Mouse (Mus musculus) hindbrain, postnatal 0 days (tissue): ENCODE measurements at regions not wholly inside any gene's neighbourhood (a gene's known extent, or its start where the extent isn't known, plus 50 kb on each side); places are given as distances from the start of the nearest gene placed in this dataset.
A peak's percentile ranks its signal among the peaks of the same experiment; 100 is the strongest.

Source experiments
- ATAC-seq: fragments of 200-750 bp; cut with Nextera tagmentation; 2 replicates; pipeline ENCODE4 v1.8.0; 2017; ENCODE audit warnings: mild to moderate bottlenecking, moderate TSS enrichment, moderate library complexity
- DNase-seq: peaks from one replicate; pipeline ENCODE4 v3.0.0-alpha.2; 2015; ENCODE audit warnings: low spot score
- H3K27ac ChIP-seq: fragments of 300-500 bp; sonication (generic); 2 replicates; pipeline ENCODE4 v1.5.1; 2014; ENCODE audit warnings: mild to moderate bottlenecking
- H3K27me3 ChIP-seq: fragments of 300-500 bp; sonication (generic); 2 replicates; pipeline ENCODE4 v1.6.1; 2014; ENCODE audit warnings: low read length, mixed read lengths; ENCODE audit not compliant: insufficient read depth
- H3K36me3 ChIP-seq: fragments of 300-500 bp; sonication (generic); 2 replicates; pipeline ENCODE4 v1.6.1; 2014; ENCODE audit warnings: low read length, mixed read lengths; ENCODE audit not compliant: insufficient read depth
- H3K4me1 ChIP-seq: fragments of 300-500 bp; sonication (generic); 2 replicates; pipeline ENCODE4 v1.6.1; 2014; ENCODE audit warnings: antibody characterized with exemption, low read length, mixed read lengths; ENCODE audit not compliant: insufficient read depth
- H3K4me2 ChIP-seq: fragments of 300-500 bp; sonication (generic); 2 replicates; pipeline ENCODE4 v1.6.1; 2014; ENCODE audit warnings: low read depth, mild to moderate bottlenecking, low read length, moderate library complexity, mixed read lengths
- H3K4me3 ChIP-seq: fragments of 300-500 bp; sonication (generic); 2 replicates; pipeline ENCODE4 v1.5.1; 2014; ENCODE audit warnings: low read length
- H3K9ac ChIP-seq: fragments of 300-500 bp; sonication (generic); replicated peaks from 2 replicates; pipeline ENCODE4 v1.6.1; 2014; ENCODE audit warnings: mild to moderate bottlenecking, low read length, moderate library complexity, mixed read lengths
- H3K9me3 ChIP-seq: fragments of 300-500 bp; sonication (generic); 2 replicates; pipeline ENCODE4 v1.6.1; 2016; ENCODE audit warnings: low read length, mixed read lengths
- CTCF ChIP-seq: IDR thresholded peaks from 2 replicates; pipeline ENCODE4 v1.5.1; 2016; ENCODE audit warnings: antibody characterized with exemption, control low read depth, low read depth
- WGBS: fragments of 180-500 bp; shearing (Covaris S2); extraction: QIAGEN DNeasy Blood & Tissue Kit; methylation state at CpG from one replicate; pipeline ENCODE4 v1.1.7; 2014; 5-methylcytosine and 5-hydroxymethylcytosine counted together

GRCm38 (mm10) chr10:9027070-9027807 lies 141.4 kb upstream of the Sash1 start:
- no peak for DNase-seq
- no peak for ATAC-seq
- 83% methylated on average over 12 of the region's 12 CpGs for WGBS

DNA sequence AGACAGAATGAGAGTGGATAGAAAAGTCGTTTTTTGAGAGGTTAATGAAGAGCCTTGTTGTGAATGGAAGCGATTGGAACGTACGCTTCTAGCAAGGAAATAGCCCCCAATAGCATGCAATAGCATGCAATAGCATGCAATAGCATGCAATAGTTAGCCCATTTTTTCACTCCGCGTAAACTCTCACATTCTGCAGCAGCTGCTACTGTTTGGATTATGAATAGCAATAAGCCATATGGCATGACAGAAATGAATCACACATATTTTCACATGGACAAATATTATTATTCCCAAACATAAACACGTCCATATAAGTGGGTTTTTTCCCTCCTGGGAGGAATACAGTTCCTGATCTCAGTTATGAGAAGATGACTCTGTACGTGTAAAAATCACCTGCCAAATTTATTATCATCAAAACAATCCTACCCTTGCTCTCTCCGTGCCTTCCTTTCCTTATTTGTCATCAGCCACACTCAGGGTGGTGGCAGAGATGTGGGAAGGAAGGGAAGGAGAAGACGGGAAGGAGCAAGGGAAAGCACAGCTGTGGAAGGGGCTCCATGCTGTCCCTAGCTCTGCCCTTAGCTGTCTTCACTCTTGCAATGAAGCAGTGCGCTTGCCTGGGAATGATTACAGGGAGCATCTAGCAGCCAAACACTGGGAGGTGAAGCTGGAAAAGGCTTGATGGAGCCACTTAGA lies 129.1 kb upstream of the Sash1 start:
- 73% methylated on average over 11 of the region's 11 CpGs for WGBS
- Histone ChIP-seq H3K4me2 (no peak overlapping the region), H3K27me3 (no peaks in the 10 kb centered on the region), H3K4me1 (peaks cover 4% of the 10 kb centered on the region; the same call in 1 of the 2 replicates), H3K36me3 (no peaks in the 10 kb centered on the region), H3K4me3 (no peak overlapping the region), H3K9me3 (no peaks in the 10 kb centered on the region), H3K9ac (no peak overlapping the region), H3K27ac (no peak overlapping the region)
- DNase-seq (peak; percentile 7), ATAC-seq (no peak)
- TF ChIP-seq CTCF: no peak

More at GRCm38 (mm10) chr10:9027070-9027807, 141.4 kb upstream of the Sash1 start:
- Histone ChIP-seq H3K36me3 (no peaks in the 10 kb centered on the region), H3K27me3 (no peaks in the 10 kb centered on the region), H3K4me1 (no peaks in the 10 kb centered on the region), H3K4me3 (no peak overlapping the region), H3K27ac (no peak overlapping the region), H3K9me3 (no peaks in the 10 kb centered on the region), H3K4me2 (no peak overlapping the region), H3K9ac (no peak overlapping the region)
- TF ChIP-seq CTCF: no peak

- Histone ChIP-seq H3K4me3 (no peak overlapping the region), H3K4me1 (peaks cover 4% of the 10 kb centered on the region; the same call in 1 of the 2 replicates), H3K9me3 (no peaks in the 10 kb centered on the region), H3K4me2 (no peak overlapping the region), H3K27ac (no peak overlapping the region), H3K9ac (no peak overlapping the region), H3K36me3 (no peaks in the 10 kb centered on the region), H3K27me3 (no peaks in the 10 kb centered on the region)
- TF ChIP-seq CTCF: no peak
- ATAC-seq: no peak
- no peak for DNase-seq
- 48% methylated on average over 3 of the region's 3 CpGs for WGBS
Measured at GRCm38 (mm10) chr10:9013549-9013925, 127.7 kb upstream of the Sash1 start.

DNA sequence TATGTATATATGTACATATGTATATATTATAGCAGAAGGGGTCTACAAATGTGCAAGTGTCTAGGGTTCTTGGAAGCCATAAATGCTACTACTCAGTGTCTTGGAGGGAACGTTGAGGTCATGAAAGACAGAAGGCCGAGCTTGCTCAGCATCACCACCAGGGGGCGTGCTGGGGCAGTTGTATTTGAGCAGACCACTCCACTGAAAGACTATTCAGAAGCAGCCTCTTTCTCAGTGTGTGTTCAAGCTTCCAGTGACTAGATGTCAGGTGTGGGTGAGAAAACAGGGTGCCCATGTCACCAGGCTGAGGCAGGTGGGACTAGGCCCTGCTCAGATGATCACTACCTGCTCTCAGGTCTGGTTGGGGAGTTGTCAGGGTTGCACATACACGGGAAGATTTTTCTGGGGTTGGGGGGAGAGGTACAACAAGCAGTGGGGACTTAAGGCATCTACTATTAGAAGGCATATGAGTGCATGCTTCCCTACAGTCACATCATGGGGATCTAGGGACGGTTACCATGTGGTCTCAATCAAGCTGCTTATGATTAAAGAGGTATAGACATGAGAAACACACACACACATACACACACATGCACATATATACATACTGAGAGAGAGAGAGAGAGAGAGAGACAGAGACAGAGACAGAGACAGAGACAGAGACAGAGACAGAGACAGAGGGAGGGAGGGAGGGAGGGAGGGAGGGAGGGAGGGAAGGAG lies 127.1 kb upstream of the Sash1 start:
- 33% methylated on average over 5 of the region's 5 CpGs for WGBS
- Histone ChIP-seq H3K9me3 (no peaks in the 10 kb centered on the region), H3K4me1 (peaks cover 4% of the 10 kb centered on the region; the same call in 1 of the 2 replicates)

DNA sequence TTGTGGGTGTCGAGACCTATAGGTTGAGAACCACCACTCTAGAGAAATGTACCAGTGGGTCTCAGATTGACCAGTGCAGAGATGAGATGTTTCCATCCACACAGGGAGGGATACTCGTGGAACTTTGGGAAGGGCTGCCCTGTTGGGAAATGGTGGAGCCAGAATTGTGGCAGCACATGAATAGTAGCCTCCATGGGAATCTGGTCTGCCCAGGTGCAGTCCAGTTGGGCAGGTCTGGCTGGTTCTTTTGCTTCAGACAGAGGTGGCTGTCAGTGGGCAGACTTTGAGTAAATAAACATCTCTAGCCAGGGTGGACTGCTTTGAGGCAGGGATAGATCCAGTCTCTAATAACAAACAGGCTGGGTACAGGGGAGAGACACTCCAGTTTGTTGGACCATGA lies 126.0 kb upstream of the Sash1 start:
- Histone ChIP-seq H3K36me3 (no peaks in the 10 kb centered on the region), H3K9me3 (no peaks in the 10 kb centered on the region), H3K4me3 (no peak overlapping the region), H3K4me2 (no peak overlapping the region), H3K4me1 (peaks cover 4% of the 10 kb centered on the region; the same call in 1 of the 2 replicates), H3K27me3 (no peaks in the 10 kb centered on the region), H3K9ac (no peak overlapping the region), H3K27ac (no peak overlapping the region)
- 75% methylated on average over 2 of the region's 2 CpGs for WGBS
- TF ChIP-seq CTCF: no peak
- DNase-seq (no peak), ATAC-seq (no peak)

More for the DNA sequence above, 127.1 kb upstream of the Sash1 start:
- no peak overlapping the region for H3K4me3 ChIP-seq
- no peak overlapping the region for H3K9ac ChIP-seq
- peak; percentile 91 for TF ChIP-seq CTCF
- no peak overlapping the region for H3K4me2 ChIP-seq
- H3K27me3 ChIP-seq: no peaks in the 10 kb centered on the region
- no peaks in the 10 kb centered on the region for H3K36me3 ChIP-seq
- ATAC-seq (peak; percentile 61; the same call in 1 of the 2 replicates), DNase-seq (peak; percentile 82)
- H3K27ac ChIP-seq: no peak overlapping the region

GRCm38 (mm10) chr10:9010191-9010590 lies 124.3 kb upstream of the Sash1 start:
- Histone ChIP-seq H3K9ac (no peak overlapping the region), H3K4me1 (peaks cover 4% of the 10 kb centered on the region; the same call in 1 of the 2 replicates), H3K4me3 (no peak overlapping the region), H3K36me3 (no peaks in the 10 kb centered on the region), H3K27me3 (no peaks in the 10 kb centered on the region), H3K27ac (no peak overlapping the region), H3K4me2 (no peak overlapping the region), H3K9me3 (no peaks in the 10 kb centered on the region)
- TF ChIP-seq CTCF: no peak
- DNase-seq: no peak
- ATAC-seq: no peak
- WGBS: 80% methylated on average over 13 of the region's 13 CpGs
